Mouse (Mus musculus): ENCODE results near the gene Col27a1. TPM values are rescaled to one million over a fixed set of nuclear protein-coding genes. Genes with fewer than 3 reads are reported as not detected.

Col27a1 gene
- polyA plus RNA-seq (2014; fragmentation: Nextera tagmentation; extraction: Ambion mirVana), result 18.5 and 21.2 TPM in 2 replicates

- H3K9me3 ChIP-seq (ENCODE audit: control insufficient read depth, low read length), result no peaks in the 10 kb centered on the region
- peak within 1 kb of the TSS; percentile 79 for H3K4me2 ChIP-seq (ENCODE audit: low read length)
- peaks cover 25% of the 10 kb centered on the region for H3K4me1 ChIP-seq (replicated peaks; ENCODE audit: control insufficient read depth, insufficient read depth, low read length)
- under 1% methylated on average over 58 of the region's 61 CpGs for WGBS
- DNase-seq (ENCODE audit: low spot score) (peak; percentile 85), ATAC-seq (replicated peaks; ENCODE audit: low FRiP score, low TSS enrichment, low read depth) (peak; percentile 47)
- 0 out of 2 replicates have a peak within 1 kb of the TSS, but pooled peaks have one; percentile 2 for H3K27ac ChIP-seq (ENCODE audit: low read depth)
- H3K36me3 ChIP-seq (ENCODE audit: control insufficient read depth, insufficient read depth, low read length), result peaks cover 8% of the 10 kb centered on the region; the same call in 1 of the 2 replicates
- peaks cover 4% of the 10 kb centered on the region; the same call in 1 of the 2 replicates for H3K27me3 ChIP-seq (replicated peaks; ENCODE audit: control insufficient read depth, insufficient read depth, low read length)
- H3K9ac ChIP-seq (ENCODE audit: low read length), result peak within 1 kb of the TSS; percentile 87
- H3K4me3 ChIP-seq (ENCODE audit: low read depth, low read length), result peak within 1 kb of the TSS; percentile 80
These were observed at the start of gene Col27a1 for GRCm38 (mm10) chr4:63213907-63214621. TSS of gene Col27a1 (plus strand) at chr4:63214004.

GRCm38 (mm10) chr4:63165636-63166035 lies 48.2 kb upstream of the Col27a1 start:
- Histone ChIP-seq H3K27ac (ENCODE audit: low read depth) (no peak overlapping the region), H3K27me3 (replicated peaks; ENCODE audit: control insufficient read depth, insufficient read depth, low read length) (0 out of 2 replicates have a peak, but pooled peaks cover 2% of the 10 kb centered on the region), H3K4me2 (ENCODE audit: low read length) (no peak overlapping the region), H3K4me1 (replicated peaks; ENCODE audit: control insufficient read depth, insufficient read depth, low read length) (no peaks in the 10 kb centered on the region), H3K4me3 (ENCODE audit: low read depth, low read length) (no peak overlapping the region), H3K9ac (ENCODE audit: low read length) (no peak overlapping the region), H3K9me3 (ENCODE audit: control insufficient read depth, low read length) (no peaks in the 10 kb centered on the region), H3K36me3 (ENCODE audit: control insufficient read depth, insufficient read depth, low read length) (no peaks in the 10 kb centered on the region)
- no peak for ATAC-seq (replicated peaks; ENCODE audit: low FRiP score, low TSS enrichment, low read depth)
- WGBS, result 80% methylated on average over 4 of the region's 4 CpGs
- DNase-seq (ENCODE audit: low spot score), result no peak

DNA sequence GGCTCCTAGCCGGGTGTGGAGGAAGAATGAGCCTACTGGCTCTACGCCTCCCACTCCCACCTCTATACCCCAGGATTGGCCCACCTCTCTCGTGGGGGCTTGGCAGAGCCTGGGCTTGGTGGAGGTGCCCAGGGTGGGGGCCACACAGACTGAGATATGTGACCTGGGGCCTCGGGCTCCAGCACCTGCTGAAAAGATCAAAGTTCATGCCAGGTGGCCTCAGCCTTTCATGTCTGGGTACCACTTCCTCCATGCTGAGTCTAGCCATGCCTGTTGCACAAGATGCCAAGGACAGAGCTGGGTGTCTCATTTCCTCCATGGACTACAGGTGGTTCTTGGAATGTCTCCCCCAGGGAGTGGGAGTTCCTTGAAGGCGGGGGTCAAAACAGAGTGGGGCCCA lies 47.5 kb upstream of the Col27a1 start:
- no peaks in the 10 kb centered on the region for H3K9me3 ChIP-seq (ENCODE audit: control insufficient read depth, low read length)
- no peak for ATAC-seq (replicated peaks; ENCODE audit: low FRiP score, low TSS enrichment, low read depth)
- no peak overlapping the region for H3K4me3 ChIP-seq (ENCODE audit: low read depth, low read length)
- H3K36me3 ChIP-seq (ENCODE audit: control insufficient read depth, insufficient read depth, low read length), result no peaks in the 10 kb centered on the region
- H3K27me3 ChIP-seq (replicated peaks; ENCODE audit: control insufficient read depth, insufficient read depth, low read length), result 0 out of 2 replicates have a peak, but pooled peaks cover 6% of the 10 kb centered on the region
- H3K9ac ChIP-seq (ENCODE audit: low read length), result no peak overlapping the region
- H3K4me2 ChIP-seq (ENCODE audit: low read length), result no peak overlapping the region
- no peak overlapping the region for H3K27ac ChIP-seq (ENCODE audit: low read depth)
- 82% methylated on average over 5 of the region's 5 CpGs for WGBS
- H3K4me1 ChIP-seq (replicated peaks; ENCODE audit: control insufficient read depth, insufficient read depth, low read length), result no peaks in the 10 kb centered on the region
- DNase-seq (ENCODE audit: low spot score), result no peak

DNA sequence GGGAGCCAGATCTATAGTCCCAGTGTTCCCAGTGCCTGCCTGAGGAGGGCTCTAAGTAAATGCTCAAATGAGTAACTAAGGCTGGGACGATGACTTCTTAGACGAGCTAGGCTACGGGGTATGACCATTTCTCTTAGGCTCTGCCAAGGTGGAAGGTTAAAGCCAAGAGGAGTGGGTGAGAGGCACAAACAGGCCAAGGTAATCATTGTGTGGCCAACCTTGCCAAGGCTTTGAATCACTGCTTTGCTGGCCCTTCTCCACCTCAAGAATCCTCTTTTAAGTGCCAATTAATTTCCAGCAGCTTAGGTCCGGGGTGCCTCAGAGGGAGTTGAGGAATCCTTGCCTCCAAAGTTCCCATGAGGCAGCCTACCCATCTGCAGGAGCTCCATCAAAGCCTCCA lies 43.7 kb upstream of the Col27a1 start:
- DNase-seq (ENCODE audit: low spot score) (no peak), ATAC-seq (replicated peaks; ENCODE audit: low FRiP score, low TSS enrichment, low read depth) (no peak)
- Histone ChIP-seq H3K9me3 (ENCODE audit: control insufficient read depth, low read length) (no peaks in the 10 kb centered on the region), H3K27ac (ENCODE audit: low read depth) (no peak overlapping the region), H3K4me3 (ENCODE audit: low read depth, low read length) (peak overlapping the region; percentile 37), H3K4me2 (ENCODE audit: low read length) (peak overlapping the region; percentile 45), H3K27me3 (replicated peaks; ENCODE audit: control insufficient read depth, insufficient read depth, low read length) (0 out of 2 replicates have a peak, but pooled peaks cover 6% of the 10 kb centered on the region), H3K9ac (ENCODE audit: low read length) (no peak overlapping the region), H3K4me1 (replicated peaks; ENCODE audit: control insufficient read depth, insufficient read depth, low read length) (no peaks in the 10 kb centered on the region), H3K36me3 (ENCODE audit: control insufficient read depth, insufficient read depth, low read length) (no peaks in the 10 kb centered on the region)
- 72% methylated on average over 4 of the region's 4 CpGs for WGBS

DNA sequence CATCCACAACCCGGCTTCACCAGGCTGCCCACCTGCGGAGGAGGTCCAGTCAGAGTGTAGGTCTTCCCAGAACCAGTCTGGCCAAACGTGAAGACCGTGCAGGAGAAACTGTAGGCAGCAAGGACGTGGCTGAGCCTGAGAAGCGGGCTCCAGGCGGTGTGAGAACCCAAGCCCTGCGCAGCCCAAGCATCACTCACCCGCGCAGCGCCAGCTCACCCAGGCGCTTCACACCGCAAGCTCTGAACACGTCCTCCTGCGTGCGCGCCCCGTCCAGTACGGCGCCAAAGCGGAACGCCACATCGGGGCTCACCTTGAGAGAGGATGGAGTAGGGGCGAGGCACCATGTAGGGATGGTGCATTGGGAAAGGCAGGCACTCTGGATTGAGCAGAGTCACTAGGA lies 42.7 kb upstream of the Col27a1 start:
- Histone ChIP-seq H3K4me2 (ENCODE audit: low read length) (peak overlapping the region; percentile 45), H3K9me3 (ENCODE audit: control insufficient read depth, low read length) (no peaks in the 10 kb centered on the region), H3K36me3 (ENCODE audit: control insufficient read depth, insufficient read depth, low read length) (no peaks in the 10 kb centered on the region), H3K4me1 (replicated peaks; ENCODE audit: control insufficient read depth, insufficient read depth, low read length) (no peaks in the 10 kb centered on the region), H3K4me3 (ENCODE audit: low read depth, low read length) (peak overlapping the region; percentile 37), H3K27me3 (replicated peaks; ENCODE audit: control insufficient read depth, insufficient read depth, low read length) (0 out of 2 replicates have a peak, but pooled peaks cover 6% of the 10 kb centered on the region), H3K27ac (ENCODE audit: low read depth) (0 out of 2 replicates have a peak overlapping the region, but pooled peaks have one; percentile 63), H3K9ac (ENCODE audit: low read length) (peak overlapping the region; percentile 11)
- ATAC-seq (replicated peaks; ENCODE audit: low FRiP score, low TSS enrichment, low read depth) (0 out of 2 replicates have a peak, but pooled peaks have one; percentile 1), DNase-seq (ENCODE audit: low spot score) (no peak)
- 36% methylated on average over 24 of the region's 24 CpGs for WGBS

- H3K9me3 ChIP-seq (ENCODE audit: control insufficient read depth, low read length), result no peaks in the 10 kb centered on the region
- peak within 1 kb of the TSS; percentile 14 for H3K9ac ChIP-seq (ENCODE audit: low read length)
- H3K4me1 ChIP-seq (replicated peaks; ENCODE audit: control insufficient read depth, insufficient read depth, low read length), result no peaks in the 10 kb centered on the region
- peak; percentile 90 for ATAC-seq (replicated peaks; ENCODE audit: low FRiP score, low TSS enrichment, low read depth)
- peak; percentile 73 for DNase-seq (ENCODE audit: low spot score)
- H3K27ac ChIP-seq (ENCODE audit: low read depth), result peak within 1 kb of the TSS; percentile 63; the same call in 1 of the 2 replicates
- H3K36me3 ChIP-seq (ENCODE audit: control insufficient read depth, insufficient read depth, low read length), result no peaks in the 10 kb centered on the region
- H3K4me3 ChIP-seq (ENCODE audit: low read depth, low read length), result peak within 1 kb of the TSS; percentile 37
- H3K27me3 ChIP-seq (replicated peaks; ENCODE audit: control insufficient read depth, insufficient read depth, low read length), result 0 out of 2 replicates have a peak, but pooled peaks cover 6% of the 10 kb centered on the region
- peak within 1 kb of the TSS; percentile 45 for H3K4me2 ChIP-seq (ENCODE audit: low read length)
- 61% methylated on average over 4 of the region's 4 CpGs for WGBS
These were observed 41.7 kb upstream of the Col27a1 start, which contains the start of gene Kif12 for GRCm38 (mm10) chr4:63171969-63172685. TSS of gene Kif12 (minus strand) at chr4:63172131.

DNA sequence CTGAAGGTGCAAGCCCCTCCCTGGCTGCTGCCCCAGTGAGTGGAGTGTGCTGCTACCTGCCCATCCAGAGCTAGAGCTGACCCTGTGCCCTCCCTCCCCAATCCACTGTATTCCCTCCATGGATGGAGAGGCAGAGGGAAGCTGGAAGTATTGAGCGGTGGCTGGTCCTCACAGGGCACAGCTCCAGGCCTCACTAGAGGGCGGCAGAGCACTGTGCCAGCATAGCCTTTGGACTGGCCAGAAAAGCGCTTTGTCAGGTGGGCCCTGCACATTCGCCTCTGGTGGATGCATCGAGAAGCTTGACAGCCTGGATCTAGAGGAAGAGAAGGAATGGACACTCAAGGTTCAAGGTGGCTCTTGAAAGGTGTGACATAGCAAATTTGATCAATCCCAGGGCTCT lies 32.2 kb upstream of the Col27a1 start:
- peak; percentile 77 for DNase-seq (ENCODE audit: low spot score)

DNA sequence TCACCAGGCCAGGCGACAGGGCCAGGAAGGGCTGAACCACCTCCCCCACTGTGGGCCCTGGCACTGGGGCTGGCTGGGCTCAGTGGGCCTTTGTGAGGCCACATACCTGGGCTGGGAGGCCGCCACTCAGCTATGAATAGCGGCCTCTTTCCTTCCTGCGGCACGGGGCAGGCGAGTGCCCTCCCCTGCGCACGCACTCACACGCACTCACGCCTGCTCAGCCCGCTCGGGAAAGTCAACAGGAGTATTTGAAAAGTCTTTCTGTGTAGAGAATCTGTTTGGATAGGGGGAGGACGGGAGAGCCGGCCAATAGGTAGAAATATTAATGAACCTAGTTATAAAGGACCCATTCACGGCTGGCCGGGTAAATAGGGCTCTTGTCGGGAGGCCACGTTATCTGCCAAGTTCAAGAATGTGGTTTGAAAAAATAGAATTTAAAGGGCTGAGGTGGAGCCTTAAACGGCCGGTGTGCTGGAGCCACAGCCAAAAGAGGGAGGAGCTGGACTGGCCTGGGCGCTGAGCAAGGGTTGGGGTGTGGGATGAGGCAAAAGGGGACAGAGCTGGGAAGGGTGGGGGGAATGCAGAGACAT lies 27.4 kb upstream of the Col27a1 start:
- ATAC-seq (replicated peaks; ENCODE audit: low FRiP score, low TSS enrichment, low read depth) (peak; percentile 83), DNase-seq (ENCODE audit: low spot score) (peak; percentile 63)

More for the DNA sequence above, 32.2 kb upstream of the Col27a1 start:
- peak; percentile 84 for ATAC-seq (replicated peaks; ENCODE audit: low FRiP score, low TSS enrichment, low read depth)
- Histone ChIP-seq H3K4me1 (replicated peaks; ENCODE audit: control insufficient read depth, insufficient read depth, low read length) (no peaks in the 10 kb centered on the region), H3K9ac (ENCODE audit: low read length) (no peak overlapping the region), H3K27ac (ENCODE audit: low read depth) (no peak overlapping the region), H3K36me3 (ENCODE audit: control insufficient read depth, insufficient read depth, low read length) (no peaks in the 10 kb centered on the region), H3K9me3 (ENCODE audit: control insufficient read depth, low read length) (no peaks in the 10 kb centered on the region), H3K27me3 (replicated peaks; ENCODE audit: control insufficient read depth, insufficient read depth, low read length) (no peaks in the 10 kb centered on the region), H3K4me3 (ENCODE audit: low read depth, low read length) (no peak overlapping the region), H3K4me2 (ENCODE audit: low read length) (no peak overlapping the region)
- WGBS, result 12% methylated on average over 5 of the region's 5 CpGs

More for the DNA sequence above, 27.4 kb upstream of the Col27a1 start:
- no peaks in the 10 kb centered on the region for H3K36me3 ChIP-seq (ENCODE audit: control insufficient read depth, insufficient read depth, low read length)
- no peak overlapping the region for H3K9ac ChIP-seq (ENCODE audit: low read length)
- WGBS, result 42% methylated on average over 21 of the region's 21 CpGs
- H3K4me2 ChIP-seq (ENCODE audit: low read length), result no peak overlapping the region
- peak overlapping the region; percentile 75; the same call in 1 of the 2 replicates for H3K27ac ChIP-seq (ENCODE audit: low read depth)
- no peak overlapping the region for H3K4me3 ChIP-seq (ENCODE audit: low read depth, low read length)
- H3K9me3 ChIP-seq (ENCODE audit: control insufficient read depth, low read length), result no peaks in the 10 kb centered on the region
- no peaks in the 10 kb centered on the region; the same call in 1 of the 2 replicates for H3K4me1 ChIP-seq (replicated peaks; ENCODE audit: control insufficient read depth, insufficient read depth, low read length)
- H3K27me3 ChIP-seq (replicated peaks; ENCODE audit: control insufficient read depth, insufficient read depth, low read length), result no peaks in the 10 kb centered on the region

Data from intestine, embryonic 14.5 days (tissue).